Mouse (Mus musculus) left cerebral cortex, postnatal 14 days (tissue): Measurements from ENCODE around the gene Gna13. TPM values are rescaled to one million over a fixed set of nuclear protein-coding genes. Genes with fewer than 3 reads are reported as not detected.
"Not testable (repeated sequence)": the region's sequence is repeated elsewhere in the genome, so short reads cannot be mapped to it uniquely, and the experiment has no call there.

Experiments used
- DNase-seq, 2 experiments: peaks; one replicate each; pipeline ENCODE4 v3.0.0; 2021 to 2022; ENCODE audit warnings: low spot score in 2 of 2, mixed read lengths in 1 of 2
- intact Hi-C: fragments of 180-260 bp; cut with DNase I; formaldehyde crosslinking; loops from one replicate; pipeline ENCODE4 v1.15.1; 2025
- long read RNA-seq, 2 experiments: library from polyadenylated mRNA; stranded (forward); transcript quantifications; one replicate each; pipeline ENCODE4 v2.0.0; 2021
- total RNA-seq, 2 experiments: library from RNA; stranded (reverse); gene quantifications; 2 replicates each; pipeline ENCODE4 v1.2.3; 2021

The Gna13 gene
- total RNA-seq, result 10 to 100 TPM; 41.8 to 45.6 TPM
- long read RNA-seq, experiment 1, full-length matches to known transcripts, result 13 of 15 reads
- long read RNA-seq, experiment 1, partial matches to known transcripts, result 2 of 15 reads
- long read RNA-seq, experiment 1, other reads (novel, unspliced or antisense), result 0 of 15 reads
- long read RNA-seq, experiment 2, full-length matches to known transcripts, result 13 of 16 reads
- long read RNA-seq, experiment 2, partial matches to known transcripts, result 0 of 16 reads
- long read RNA-seq, experiment 2, other reads (novel, unspliced or antisense), result 3 of 16 reads

- intact Hi-C loops, result no loop called here
Observed at GRCm38 (mm10) chr11:109362463-109363190, at the start of gene Gna13. Gene Gna13 (plus strand): TSS chr11:109362831.

GRCm38 (mm10) chr11:109316921-109317320, 45.7 kb upstream of the Gna13 start:
- intact Hi-C loops, result loop anchor here (5.0 kb wide), 1 partner anchor 270 kb away; no protein-coding TSS in a partner anchor
- DNase-seq, result peak; percentile 50 to 69

More at GRCm38 (mm10) chr11:109362463-109363190, at the start of gene Gna13:
- peak; percentile 92 to 93 for DNase-seq

GRCm38 (mm10) chr11:109319471-109319870, 43.2 kb upstream of the Gna13 start:
- intact Hi-C loops, result loop anchor here (5.0 kb wide), 1 partner anchor 268 kb away; no protein-coding TSS in a partner anchor
- no peak for DNase-seq

GRCm38 (mm10) chr11:109319946-109320345, 42.7 kb upstream of the Gna13 start:
- intact Hi-C loops, result loop anchor here (5.0 kb wide), 1 partner anchor 267 kb away; no protein-coding TSS in a partner anchor
- DNase-seq, result no peak

GRCm38 (mm10) chr11:109320361-109320933, 42.2 kb upstream of the Gna13 start:
- DNase-seq, result peak; percentile 74 to 77
- intact Hi-C loops, result no loop called here

- DNase-seq, result no peak
- intact Hi-C loops, result no loop called here
Observed at GRCm38 (mm10) chr11:109326270-109326669, 36.4 kb upstream of the Gna13 start.

GRCm38 (mm10) chr11:109327381-109327780, 35.2 kb upstream of the Gna13 start:
- DNase-seq, result no peak
- intact Hi-C loops, result no loop called here

- intact Hi-C loops, result no loop called here
Observed at GRCm38 (mm10) chr11:109327952-109328351, 34.7 kb upstream of the Gna13 start.

GRCm38 (mm10) chr11:109329331-109329730, 33.3 kb upstream of the Gna13 start:
- DNase-seq, result no peak

More at GRCm38 (mm10) chr11:109327952-109328351, 34.7 kb upstream of the Gna13 start:
- no peak for DNase-seq

GRCm38 (mm10) chr11:109330706-109331393, 31.8 kb upstream of the Gna13 start:
- no peak for DNase-seq
- intact Hi-C loops, result loop anchor here (5.0 to 10.0 kb wide), 2 partner anchors 91 to 534 kb away; no protein-coding TSS in a partner anchor

More at GRCm38 (mm10) chr11:109329331-109329730, 33.3 kb upstream of the Gna13 start:
- intact Hi-C loops, result no loop called here

GRCm38 (mm10) chr11:109331424-109331824, 31.2 kb upstream of the Gna13 start:
- intact Hi-C loops, result loop anchor here (5.0 to 10.0 kb wide), 2 partner anchors 91 to 533 kb away; no protein-coding TSS in a partner anchor
- peak; percentile 94 to 96 for DNase-seq

- intact Hi-C loops, result loop anchor here (5.0 to 10.0 kb wide), 2 partner anchors 90 to 532 kb away; no protein-coding TSS in a partner anchor
- no peak for DNase-seq
Observed at GRCm38 (mm10) chr11:109332722-109333121, 29.9 kb upstream of the Gna13 start.

GRCm38 (mm10) chr11:109334773-109335172, 27.9 kb upstream of the Gna13 start:
- intact Hi-C loops, result loop anchor here (5.0 to 10.0 kb wide), 2 partner anchors 88 to 530 kb away; no protein-coding TSS in a partner anchor

GRCm38 (mm10) chr11:109335890-109336289, 26.7 kb upstream of the Gna13 start:
- intact Hi-C loops, result loop anchor here (10.0 kb wide), 1 partner anchor 529 kb away; no protein-coding TSS in a partner anchor
- no peak for DNase-seq

More at GRCm38 (mm10) chr11:109334773-109335172, 27.9 kb upstream of the Gna13 start:
- DNase-seq, result no peak

GRCm38 (mm10) chr11:109339155-109339938, 23.3 kb upstream of the Gna13 start:
- intact Hi-C loops, result loop anchor here (10.0 kb wide), 1 partner anchor 525 kb away; no protein-coding TSS in a partner anchor

GRCm38 (mm10) chr11:109340541-109340940, 22.1 kb upstream of the Gna13 start:
- no peak for DNase-seq
- intact Hi-C loops, result no loop called here

More at GRCm38 (mm10) chr11:109339155-109339938, 23.3 kb upstream of the Gna13 start:
- DNase-seq, result no peak

GRCm38 (mm10) chr11:109342666-109343065, 20.0 kb upstream of the Gna13 start:
- intact Hi-C loops, DNase-seq: not testable (repeated sequence)

- intact Hi-C loops, result no loop called here
Observed at GRCm38 (mm10) chr11:109343558-109343957, 19.1 kb upstream of the Gna13 start.

More at GRCm38 (mm10) chr11:109343558-109343957, 19.1 kb upstream of the Gna13 start:
- DNase-seq, result no peak
